Mouse (Mus musculus): ENCODE results near the gene Slc35e3.
"Not testable (repeated sequence)": the region's sequence is repeated elsewhere in the genome, so short reads cannot be mapped to it uniquely, and the experiment has no call there.

Gene Slc35e3

DNA sequence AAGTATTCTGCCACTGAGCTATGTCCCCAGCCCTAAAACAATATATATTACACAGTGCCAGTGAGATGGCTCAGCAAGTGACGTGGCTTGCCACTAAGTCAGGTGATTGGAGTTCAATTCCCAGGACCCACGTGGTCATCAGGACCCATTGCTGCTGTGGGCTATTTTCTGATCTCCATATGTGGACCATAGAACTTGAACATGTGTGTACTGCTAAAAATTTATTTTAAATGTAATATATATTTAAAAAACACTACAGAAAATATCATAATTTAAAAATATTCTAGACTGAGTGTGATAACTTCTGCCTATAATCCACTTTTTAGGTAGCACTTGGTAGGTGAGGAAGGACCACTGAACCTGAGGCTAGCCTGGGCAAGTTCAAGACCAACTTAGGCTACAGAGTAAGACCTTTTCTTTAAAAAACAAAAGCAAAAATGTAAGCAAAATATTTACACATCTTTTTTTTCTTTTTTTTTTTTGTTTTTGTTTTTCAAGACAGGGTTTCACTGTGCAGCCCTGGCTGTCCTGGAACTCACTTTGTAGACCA is 16.2 kb upstream of the Slc35e3 start:
- no peak for DNase-seq (ENCODE audit: low spot score)

DNA sequence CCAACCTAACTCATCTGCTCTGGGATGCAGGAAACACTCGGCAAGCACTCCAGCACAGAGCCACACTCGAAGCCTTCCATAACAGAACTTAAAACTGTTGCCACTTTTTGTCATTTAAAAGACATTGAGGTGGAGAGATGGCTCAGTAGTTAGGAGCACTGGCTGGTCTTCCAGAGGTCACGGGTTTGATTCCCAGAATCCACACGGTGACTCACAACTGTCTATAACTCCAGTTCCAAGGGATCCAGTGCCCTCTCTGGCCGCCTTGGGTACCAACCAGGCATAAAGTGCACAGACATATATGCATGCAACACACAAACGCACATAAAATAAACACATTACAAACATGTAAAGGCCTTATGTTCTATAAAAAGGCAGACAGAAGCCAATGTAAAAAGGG is 15.4 kb upstream of the Slc35e3 start:
- DNase-seq (ENCODE audit: low spot score) = no peak

DNA sequence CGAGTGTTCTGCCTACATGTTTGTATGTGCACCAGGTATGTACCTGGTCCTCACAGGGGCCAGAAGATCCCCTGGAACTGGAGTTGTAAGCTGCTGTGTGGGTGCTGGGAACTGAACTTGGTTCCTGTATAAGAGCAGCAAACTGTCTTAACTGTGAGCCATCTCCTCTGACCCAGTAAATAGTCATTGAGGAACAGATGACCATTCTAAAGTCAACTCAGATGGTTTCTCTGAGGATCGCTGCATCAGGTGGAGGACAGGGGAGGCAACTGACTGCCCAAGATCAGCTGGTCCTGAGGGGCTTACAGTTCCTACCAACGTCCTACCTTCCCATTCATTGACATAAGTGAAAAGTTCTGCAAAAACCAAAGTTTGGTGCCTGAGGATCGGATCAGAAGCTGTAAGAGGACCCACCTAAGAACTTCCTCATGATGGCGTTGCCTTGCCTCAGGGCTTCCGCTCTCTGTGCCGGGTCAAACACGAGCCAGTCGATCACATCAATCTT is 14.7 kb upstream of the Slc35e3 start:
- DNase-seq (ENCODE audit: low spot score) = no peak

DNA sequence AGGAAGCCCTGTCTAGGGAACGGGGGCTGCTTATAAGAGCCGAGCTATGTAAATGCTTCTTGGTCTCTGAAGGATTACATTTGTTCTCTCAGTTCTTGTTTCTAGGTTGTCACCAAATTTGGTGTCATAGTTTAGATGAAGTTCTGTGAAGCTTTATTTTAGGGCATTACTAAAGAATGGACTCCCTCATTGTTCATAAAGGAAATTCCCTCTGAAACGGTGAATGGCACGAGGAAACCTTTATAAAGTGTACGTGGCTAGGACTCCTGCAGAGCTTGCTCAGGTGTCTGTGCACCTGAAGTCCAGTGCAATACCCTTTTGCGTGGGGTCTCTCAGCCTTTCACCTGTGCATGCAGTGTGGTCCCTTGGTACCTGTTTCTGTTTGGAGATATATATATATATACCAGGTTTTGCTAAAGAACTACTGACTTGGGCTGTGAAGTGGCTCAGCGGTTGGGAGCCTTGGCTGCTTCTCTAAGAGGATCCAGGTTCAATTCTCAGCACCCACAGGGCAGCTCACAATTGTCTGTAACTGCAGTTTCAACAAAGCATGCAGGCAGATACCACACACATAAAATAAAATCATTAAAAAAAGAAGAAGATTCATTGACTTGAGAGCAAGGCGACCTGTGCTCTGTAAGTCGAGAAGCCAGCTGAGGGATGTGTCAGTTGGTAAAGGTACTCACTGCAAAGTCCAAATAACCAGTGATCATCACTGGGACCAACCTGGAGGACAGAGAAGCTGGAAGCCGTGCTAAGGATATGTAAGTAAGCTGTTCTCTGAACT is 13.9 kb upstream of the Slc35e3 start:
- DNase-seq (ENCODE audit: low spot score) = no peak

DNA sequence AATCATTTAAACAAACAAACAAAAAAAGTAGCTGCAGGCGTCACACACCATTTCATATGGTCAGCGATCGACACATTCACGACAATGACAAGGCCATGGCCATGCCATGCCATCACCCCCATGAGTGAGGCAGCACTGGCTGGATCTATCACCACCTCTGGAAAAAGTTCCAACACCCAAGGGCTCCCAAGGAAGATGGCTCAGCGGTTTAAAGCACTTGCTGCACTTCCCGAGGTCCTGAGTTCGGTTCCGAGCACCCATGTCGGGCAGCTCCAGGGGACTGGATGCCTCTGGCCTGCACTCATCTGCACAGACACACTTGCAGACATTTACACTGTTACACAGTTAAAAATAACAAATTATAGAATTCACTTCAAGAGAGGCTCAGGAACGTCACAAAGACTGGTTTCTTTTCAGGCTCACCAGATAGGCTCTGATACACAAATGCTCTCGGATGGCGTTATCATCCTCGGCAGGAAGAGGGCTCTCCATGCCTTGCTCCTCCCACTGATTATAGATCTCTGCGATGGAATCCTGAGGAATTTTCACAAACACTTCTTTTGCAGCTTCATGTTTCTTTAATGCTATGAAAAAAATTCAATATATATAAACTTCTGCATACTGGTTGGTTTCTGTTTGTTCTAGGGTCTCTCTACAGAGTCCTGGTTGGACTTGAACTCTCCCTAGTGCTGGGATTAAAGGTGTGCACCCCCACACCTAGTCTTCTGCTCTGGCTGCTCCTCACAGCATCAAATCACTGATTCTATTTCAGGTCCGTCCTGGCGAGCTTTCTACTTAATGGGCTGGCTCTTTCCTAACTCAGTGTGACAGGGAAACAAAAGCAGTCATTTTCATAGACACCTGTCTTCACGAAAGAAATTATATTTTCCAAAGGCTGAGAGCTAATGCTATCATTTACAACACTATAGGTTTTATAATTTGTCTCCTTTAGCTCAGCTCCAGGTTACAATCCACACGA is 12.9 kb upstream of the Slc35e3 start:
- no peak for DNase-seq (ENCODE audit: low spot score)

DNA sequence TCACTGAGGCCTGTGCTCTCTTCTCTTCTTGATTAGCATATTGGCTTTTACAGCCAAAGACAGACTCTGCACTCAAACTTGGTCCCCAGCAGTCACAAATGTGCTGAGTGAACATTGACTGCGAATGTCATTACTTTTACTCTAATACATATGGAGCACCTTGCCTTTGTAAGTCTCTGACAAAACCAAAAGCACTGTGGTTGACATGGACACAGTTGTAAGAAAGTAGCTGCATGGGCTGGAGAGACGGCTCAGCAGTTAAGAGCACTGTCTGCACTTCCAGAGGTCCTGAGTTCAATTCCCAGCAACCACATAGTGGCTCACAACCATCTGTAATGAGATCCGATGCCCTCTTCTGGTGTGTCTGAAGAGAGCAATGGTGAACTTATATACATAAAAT is 12.2 kb upstream of the Slc35e3 start:
- not testable (repeated sequence) for DNase-seq (ENCODE audit: low spot score)

DNA sequence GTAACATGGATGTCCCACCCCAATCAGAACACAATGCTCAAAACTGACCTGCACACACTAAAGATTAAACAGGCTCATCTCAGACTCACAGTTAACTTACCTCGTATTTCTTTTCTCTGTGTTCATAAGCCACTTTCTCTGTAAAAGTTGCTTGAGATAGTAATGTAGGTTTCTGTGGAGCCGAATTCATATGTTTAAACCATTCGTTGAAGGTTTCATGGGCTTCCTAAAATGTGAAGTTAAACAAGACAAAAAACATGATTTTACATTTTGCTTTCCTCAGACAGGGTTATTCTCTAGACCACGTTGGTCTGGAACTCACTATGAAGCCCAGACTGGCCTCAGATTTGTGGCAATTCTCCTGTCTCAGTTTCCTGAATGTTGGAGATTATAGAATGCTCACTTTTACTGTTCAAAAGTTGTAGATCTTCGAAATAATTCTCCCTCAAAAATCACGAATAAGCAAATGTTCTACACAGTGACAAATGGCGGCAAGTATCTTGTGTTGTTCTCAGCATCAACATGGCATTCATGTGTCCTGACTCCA is 11.7 kb upstream of the Slc35e3 start:
- no peak for DNase-seq (ENCODE audit: low spot score)

DNA sequence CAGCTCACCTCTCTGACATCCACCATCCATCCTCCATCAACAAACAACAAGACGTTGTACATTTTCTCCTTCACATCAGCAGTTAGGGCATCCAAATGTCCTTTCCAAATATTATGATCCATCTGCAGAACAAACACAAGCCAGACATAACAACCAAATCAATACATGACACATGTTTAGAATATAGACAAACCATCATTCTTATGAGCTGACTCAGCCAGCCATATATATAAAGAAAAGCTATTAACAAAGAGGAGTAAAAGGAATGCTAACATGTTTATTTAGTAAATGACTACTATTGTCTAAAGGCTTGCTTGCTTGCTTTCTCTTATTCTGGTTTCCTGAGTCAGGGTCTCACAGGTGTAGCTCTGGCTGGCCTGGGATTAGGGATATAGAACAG is 11.1 kb upstream of the Slc35e3 start:
- DNase-seq (ENCODE audit: low spot score) = no peak

DNA sequence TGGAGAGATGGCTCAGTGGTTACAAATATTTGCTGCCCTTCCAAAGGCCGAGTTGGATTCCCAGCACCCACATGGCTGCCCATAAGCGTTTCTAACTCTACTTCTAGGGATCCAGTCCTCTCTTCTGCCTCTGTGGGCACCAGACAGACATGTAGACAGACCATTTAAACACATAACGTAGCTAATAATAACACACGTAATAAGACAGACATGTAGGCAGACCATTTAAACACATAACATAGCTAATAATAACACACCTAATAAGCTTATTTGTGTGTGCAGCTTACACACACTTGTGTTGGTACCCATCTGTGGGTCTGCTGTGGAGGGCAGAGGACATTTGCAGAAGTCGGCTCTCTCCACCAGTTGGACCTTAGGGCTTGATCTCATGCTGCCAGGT is 10.6 kb upstream of the Slc35e3 start:
- DNase-seq (ENCODE audit: low spot score) = no peak

DNA sequence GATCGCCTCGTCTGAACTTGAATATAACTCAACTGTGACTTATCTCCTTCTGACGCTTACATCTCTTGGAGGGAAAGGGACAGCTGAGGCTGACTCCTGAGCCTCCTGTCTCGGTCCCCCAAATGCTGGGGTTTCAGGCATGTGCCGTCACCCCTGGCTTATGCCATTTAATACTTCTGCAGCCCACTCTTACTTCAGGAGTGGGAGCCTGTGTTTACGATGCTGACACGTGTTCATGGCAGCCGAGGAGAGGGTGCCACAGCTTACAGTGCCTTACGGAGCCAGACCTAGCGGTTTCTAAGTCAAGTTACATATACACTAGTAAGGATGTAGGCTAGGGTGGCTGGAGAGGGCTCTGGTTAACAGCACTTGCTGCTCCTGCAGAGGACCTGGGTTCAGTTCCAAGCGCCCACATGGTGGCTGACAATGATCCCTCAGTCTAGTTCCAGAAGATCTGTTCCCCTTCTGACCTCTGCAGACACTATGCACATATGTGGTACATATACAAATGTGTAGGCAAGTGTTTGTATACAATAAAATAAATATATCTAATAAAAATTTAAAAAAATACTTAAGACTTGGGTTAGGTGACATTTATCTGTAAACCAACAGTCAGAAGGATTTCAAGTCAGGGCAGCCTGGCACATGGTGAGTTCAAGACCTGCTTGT is 9.8 kb upstream of the Slc35e3 start:
- no peak for DNase-seq (ENCODE audit: low spot score)

DNA sequence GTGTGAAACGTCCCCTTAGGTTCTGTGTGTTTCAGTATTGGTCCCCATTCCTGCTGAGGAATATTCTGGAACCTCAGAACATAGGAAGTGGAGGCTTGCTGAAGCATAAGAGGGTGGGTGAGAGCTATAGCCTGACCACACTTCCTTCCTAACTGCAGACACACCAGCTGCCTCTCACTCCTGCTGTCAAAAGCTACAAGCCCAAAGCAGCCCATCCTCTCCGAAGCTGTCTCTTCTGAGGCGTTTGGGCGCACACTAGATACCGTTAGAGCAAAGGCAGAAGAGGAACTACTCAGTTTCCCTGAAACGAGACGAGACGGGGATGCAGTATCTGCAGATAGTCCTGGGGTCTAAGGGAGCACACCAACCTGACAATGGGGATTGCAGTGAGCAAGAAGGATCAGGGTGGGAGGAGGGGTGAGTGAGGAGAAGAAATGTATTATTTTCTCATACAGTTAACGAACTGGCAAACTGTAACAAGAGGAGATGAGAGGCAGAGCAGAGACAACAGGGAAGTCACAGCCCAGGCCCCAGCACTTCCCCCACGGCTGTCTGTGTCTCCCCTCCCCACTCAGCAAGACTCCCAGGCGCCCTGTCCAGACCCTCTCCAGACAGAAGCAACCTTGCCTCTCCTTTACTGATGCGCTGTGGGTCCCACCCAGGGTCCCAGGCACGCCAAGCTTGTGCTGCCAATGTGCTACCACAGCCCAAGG is 9.1 kb upstream of the Slc35e3 start:
- DNase-seq (ENCODE audit: low spot score) = no peak

DNA sequence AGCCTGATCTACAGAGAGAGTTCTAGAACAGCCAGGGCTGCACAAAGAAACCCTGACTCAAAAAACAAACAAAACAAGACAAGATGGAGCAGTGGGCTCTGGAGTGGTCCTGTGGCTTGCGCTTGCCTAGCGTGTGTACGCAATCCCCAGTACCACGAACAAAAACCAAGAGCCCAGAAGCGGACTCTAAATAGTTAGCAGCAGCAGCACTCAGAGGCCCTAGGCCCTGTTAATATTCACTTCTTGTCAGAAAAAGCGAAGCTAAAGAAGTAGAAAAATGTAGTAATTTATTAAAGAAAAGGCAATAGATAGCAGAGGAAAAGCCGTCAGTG is 8.4 kb upstream of the Slc35e3 start:
- DNase-seq (ENCODE audit: low spot score) = no peak

DNA sequence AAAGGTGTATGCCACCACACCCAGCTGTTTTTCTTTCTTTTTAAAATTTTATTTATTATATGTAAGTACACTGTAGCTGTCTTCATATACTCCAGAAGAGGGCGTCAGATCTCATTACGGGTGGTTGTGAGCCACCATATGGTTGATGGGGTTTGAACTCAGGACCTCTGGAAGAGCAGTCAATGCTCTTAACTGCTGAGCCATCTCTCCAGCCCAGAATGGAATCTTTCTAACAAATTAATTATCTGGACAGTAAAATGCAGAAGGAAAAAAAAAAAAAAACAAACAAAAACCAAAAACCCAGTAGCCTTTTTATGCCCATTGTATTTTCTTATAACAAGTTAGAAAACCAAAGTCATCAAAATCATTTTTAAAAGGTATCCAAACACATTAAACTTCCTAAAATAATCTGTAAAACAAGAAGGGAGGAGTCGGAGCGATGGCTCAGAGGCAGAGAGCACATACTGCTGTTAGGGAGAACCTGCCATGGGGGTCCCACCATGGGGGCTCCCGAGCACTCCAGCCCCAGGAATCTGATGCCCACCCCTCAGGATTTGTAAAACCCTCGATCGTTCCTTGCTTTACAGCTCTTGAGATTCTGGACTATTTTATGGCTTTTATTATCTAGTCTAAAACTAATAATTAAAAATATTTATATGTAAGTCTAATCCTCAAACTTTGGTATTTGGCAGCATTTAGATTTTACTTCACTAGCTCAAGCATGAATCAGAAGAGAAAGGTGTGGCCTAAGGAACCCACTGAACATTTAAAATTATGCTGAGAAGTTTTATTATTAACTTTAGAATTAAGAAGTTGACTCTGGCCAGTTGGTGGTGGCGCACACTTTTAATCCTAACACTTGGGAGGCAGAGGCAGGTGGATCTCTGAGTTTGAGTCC is 7.8 kb upstream of the Slc35e3 start:
- DNase-seq (ENCODE audit: low spot score) = no peak

DNA sequence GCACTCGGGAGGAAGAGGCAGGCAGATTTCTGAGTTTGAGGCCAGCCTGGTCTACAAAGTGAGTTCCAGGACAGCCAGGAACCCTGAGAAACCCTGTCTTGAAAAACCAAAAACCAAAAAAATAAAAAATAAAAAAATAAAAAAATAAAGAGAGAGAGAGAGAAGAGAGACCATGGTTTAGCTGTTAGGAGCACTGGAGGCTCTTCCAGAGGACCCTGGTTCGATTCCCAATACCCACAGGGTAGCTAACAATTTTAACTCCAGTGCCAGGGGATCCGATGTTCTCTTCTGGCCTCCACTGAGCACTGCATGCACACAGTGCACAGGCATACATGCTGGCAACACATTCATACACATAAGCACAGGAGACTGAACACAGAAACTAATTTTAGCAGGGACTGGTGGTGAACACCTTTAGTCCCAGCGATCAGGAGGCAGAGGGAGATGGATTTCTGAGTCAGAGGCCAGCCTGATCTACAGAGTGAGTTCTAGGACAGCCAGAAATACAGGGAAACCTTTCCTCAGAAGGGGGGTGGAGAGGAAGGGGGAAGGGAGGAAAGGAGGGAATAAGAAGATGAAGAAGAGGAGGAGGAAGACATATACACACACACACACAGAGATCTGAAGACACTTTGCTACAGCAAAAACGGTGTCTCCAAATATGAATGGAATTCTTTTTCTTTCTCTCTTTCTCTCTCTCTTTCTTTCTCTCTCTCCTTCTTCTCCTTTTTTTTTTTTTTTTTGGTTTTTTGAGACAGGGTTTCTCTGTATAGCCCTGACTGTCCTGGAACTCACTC is 6.9 kb upstream of the Slc35e3 start:
- no peak for DNase-seq (ENCODE audit: low spot score)

DNA sequence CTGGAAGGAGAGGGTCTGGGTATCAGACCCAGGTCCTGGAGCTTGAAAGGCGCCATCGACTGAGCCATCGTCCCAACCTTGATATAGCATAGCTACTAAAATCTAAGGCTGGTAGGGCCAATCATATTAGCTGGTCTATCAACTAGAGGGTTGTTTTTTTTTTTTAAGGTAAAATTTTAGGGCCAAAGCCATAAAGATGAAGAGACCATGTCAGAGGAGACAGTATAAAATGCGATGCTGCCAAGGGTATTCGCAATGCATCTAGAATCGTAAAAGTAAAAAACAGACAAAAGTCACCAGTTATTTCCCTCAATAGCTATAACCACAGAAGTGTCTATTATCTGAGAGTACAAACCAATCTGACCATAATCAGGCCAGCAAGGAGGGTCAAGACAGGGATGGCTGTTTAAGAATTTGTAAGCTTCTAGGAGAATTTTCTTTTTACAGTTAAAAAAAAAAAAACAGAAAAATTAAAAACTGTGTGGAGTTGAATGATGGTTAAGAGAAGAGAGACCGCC is 6.2 kb upstream of the Slc35e3 start:
- DNase-seq (ENCODE audit: low spot score) = no peak

DNA sequence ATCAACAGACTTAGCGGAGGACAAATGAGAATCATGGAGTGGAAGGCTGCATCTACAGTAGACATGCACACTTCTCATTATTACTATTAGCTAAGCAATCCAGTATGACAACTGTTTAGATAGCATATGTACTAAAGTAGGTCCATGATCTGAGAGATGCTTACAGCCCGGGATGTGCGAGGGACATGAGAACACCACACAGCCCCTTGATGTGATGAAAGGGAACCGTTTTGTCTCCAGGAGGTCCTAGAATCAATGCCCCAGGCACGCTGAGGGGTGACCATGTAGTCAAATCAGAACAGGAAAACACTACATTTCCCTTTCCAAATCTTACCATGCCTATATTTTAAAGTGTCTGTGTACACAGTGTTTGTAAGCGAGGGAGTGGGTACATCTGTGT is 5.6 kb upstream of the Slc35e3 start:
- DNase-seq (ENCODE audit: low spot score) = no peak

DNA sequence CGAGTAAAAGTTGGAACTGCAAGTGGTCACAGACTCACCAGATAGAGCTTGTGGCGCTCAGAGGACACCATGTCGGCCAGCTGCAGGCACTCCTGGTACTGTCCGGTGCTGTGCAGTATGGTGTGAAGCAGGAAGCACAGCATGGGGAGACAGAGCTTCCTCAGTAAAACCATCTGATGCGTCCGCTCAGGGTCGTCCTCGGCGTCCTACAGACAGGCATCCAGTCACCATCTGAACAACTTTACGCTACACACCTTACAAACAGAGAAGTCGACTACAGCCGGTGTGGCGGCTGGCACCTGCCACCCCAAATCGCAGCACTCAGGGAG is 5.1 kb upstream of the Slc35e3 start:
- no peak for DNase-seq (ENCODE audit: low spot score)

DNA sequence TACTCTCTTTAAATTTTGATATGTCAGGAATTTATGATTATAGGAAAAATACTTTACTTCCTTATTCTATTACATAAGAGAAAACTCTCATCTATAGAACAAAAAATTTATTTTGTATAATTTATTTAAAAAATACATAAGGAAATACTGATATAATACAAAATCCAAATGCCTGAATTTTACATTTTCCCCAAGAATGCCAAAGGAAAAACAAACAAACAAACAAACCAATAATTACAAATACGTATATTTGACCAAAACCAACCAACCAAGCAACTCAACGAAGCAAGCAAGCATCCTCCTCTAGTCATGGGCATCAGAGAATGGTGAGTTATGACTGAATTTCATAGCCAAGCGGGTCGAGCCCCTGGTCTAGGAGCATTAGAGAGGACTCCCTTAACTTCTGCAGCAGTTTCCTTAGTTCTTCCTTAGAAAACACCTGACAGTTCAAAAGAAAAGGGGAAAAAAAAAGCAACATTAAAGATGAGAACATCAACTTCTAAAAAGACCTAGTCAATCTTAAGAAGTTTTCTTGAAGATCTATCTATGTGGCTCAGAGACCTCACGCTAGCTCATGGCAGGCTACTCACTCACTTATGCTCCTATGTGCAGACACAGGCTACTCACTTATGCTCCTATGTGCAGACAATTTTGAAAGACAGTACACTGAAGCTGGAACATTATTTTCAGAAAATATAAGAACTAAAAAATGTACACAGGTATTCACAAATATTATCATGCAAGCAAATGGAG is 4.5 kb upstream of the Slc35e3 start:
- no peak for DNase-seq (ENCODE audit: low spot score)

Measured in yolk sac, embryonic 10.5 days (tissue).